Mouse (Mus musculus) MEL (cell line): ENCODE results near the gene D230025D16Rik. TPM values are rescaled to one million over a fixed set of nuclear protein-coding genes. Genes with fewer than 3 reads are reported as not detected.

Experiments
- polyA plus RNA-seq, 2 experiments: library from polyadenylated mRNA; stranded (reverse) in 1 of 2; unstranded in 1 of 2; fragments of >175 nt in 1 of 2; fragments of >200 nt in 1 of 2; gene quantifications; 2 replicates each; pipeline versions ENCODE4 v1.2.1 to v1.2.4; 2012; ENCODE audit warnings: low replicate concordance in 2 of 2, low read depth in 1 of 2; ENCODE audit not compliant: insufficient read length in 2 of 2, insufficient read depth in 1 of 2, missing spikeins in 1 of 2
- total RNA-seq: library from RNA; depleted of rRNA; stranded (reverse); fragments of 300-350 nt; gene quantifications from 2 replicates; pipeline ENCODE4 v1.2.3, GENCODE M21; 2012; rRNA removed

Gene D230025D16Rik
- total and polyA plus RNA-seq, 3 experiments, result 18.3 to 22.4 TPM; not detected in 1

Other genes starting within 250 kb of the D230025D16Rik start
- gene Ces2h, start 224.3 kb upstream of the D230025D16Rik start, total RNA-seq, result not detected in 2 replicates
- not detected for gene Ces2h, start 224.3 kb upstream of the D230025D16Rik start, polyA plus RNA-seq
- gene Ces3a, start 176.5 kb upstream of the D230025D16Rik start, total RNA-seq, result not detected in 2 replicates
- not detected for gene Ces3a, start 176.5 kb upstream of the D230025D16Rik start, polyA plus RNA-seq
- not detected in 2 replicates for gene Ces3b, start 141.4 kb upstream of the D230025D16Rik start, total RNA-seq
- not detected for gene Ces3b, start 141.4 kb upstream of the D230025D16Rik start, polyA plus RNA-seq
- not detected in 2 replicates for gene Ces4a, start 93.3 kb upstream of the D230025D16Rik start, total RNA-seq
- not detected for gene Ces4a, start 93.3 kb upstream of the D230025D16Rik start, polyA plus RNA-seq
- 32.5 and 40.6 TPM in 2 replicates for gene Cbfb, start 54.5 kb upstream of the D230025D16Rik start, total RNA-seq
- 10 to 100 TPM in 1 of 2 experiments, not detected in 1; 37.9 TPM for gene Cbfb, start 54.5 kb upstream of the D230025D16Rik start, polyA plus RNA-seq
- 2.7 and 2.8 TPM in 2 replicates for gene B3gnt9, start 30.0 kb downstream of the D230025D16Rik start, total RNA-seq
- gene B3gnt9, start 30.0 kb downstream of the D230025D16Rik start, polyA plus RNA-seq, result 1 to 10 TPM in 1 of 2 experiments, not detected in 1; 4.7 TPM
- gene Tradd, start 39.5 kb downstream of the D230025D16Rik start, total RNA-seq, result 29.0 and 31.0 TPM in 2 replicates
- 10 to 100 TPM in 1 of 2 experiments, not detected in 1; 33.5 TPM for gene Tradd, start 39.5 kb downstream of the D230025D16Rik start, polyA plus RNA-seq
- 4.1 and 4.8 TPM in 2 replicates for gene Fbxl8, start 39.5 kb downstream of the D230025D16Rik start, total RNA-seq
- gene Fbxl8, start 39.5 kb downstream of the D230025D16Rik start, polyA plus RNA-seq, result 1 to 10 TPM in 1 of 2 experiments, not detected in 1; 7.2 TPM
- 1.4 and 1.7 TPM in 2 replicates for gene Hsf4, start 44.7 kb downstream of the D230025D16Rik start, total RNA-seq
- 1 to 10 TPM in 1 of 2 experiments, not detected in 1; 7.1 TPM for gene Hsf4, start 44.7 kb downstream of the D230025D16Rik start, polyA plus RNA-seq
- 0.69 and 0.89 TPM in 2 replicates for gene Nol3, start 51.0 kb downstream of the D230025D16Rik start, total RNA-seq
- under 1 TPM in 1 of 2 experiments, not detected in 1; 0.63 TPM for gene Nol3, start 51.0 kb downstream of the D230025D16Rik start, polyA plus RNA-seq
- 5.6 and 8.2 TPM in 2 replicates for gene 4931428F04Rik, start 64.7 kb downstream of the D230025D16Rik start, total RNA-seq
- gene 4931428F04Rik, start 64.7 kb downstream of the D230025D16Rik start, polyA plus RNA-seq, result 10 to 100 TPM in 1 of 2 experiments, not detected in 1; 13.0 TPM
- gene Exoc3l, start 71.0 kb downstream of the D230025D16Rik start, total RNA-seq, result 0.56 and 0.69 TPM in 2 replicates
- 1 to 10 TPM in 1 of 2 experiments, not detected in 1; 2.0 TPM for gene Exoc3l, start 71.0 kb downstream of the D230025D16Rik start, polyA plus RNA-seq
- gene E2f4, start 72.5 kb downstream of the D230025D16Rik start, total RNA-seq, result 95.9 and 98.5 TPM in 2 replicates
- gene E2f4, start 72.5 kb downstream of the D230025D16Rik start, polyA plus RNA-seq, result 100 to 1,000 TPM in 1 of 2 experiments, 10 to 100 TPM in 1; 97.9 to 313 TPM
- gene Elmo3, start 80.5 kb downstream of the D230025D16Rik start, total RNA-seq, result 1.0 and 1.3 TPM in 2 replicates
- gene Elmo3, start 80.5 kb downstream of the D230025D16Rik start, polyA plus RNA-seq, result 1 to 10 TPM in 1 of 2 experiments, not detected in 1; 2.9 TPM
- 2.6 and 3.2 TPM in 2 replicates for gene Lrrc29, start 101.1 kb downstream of the D230025D16Rik start, total RNA-seq
- 1 to 10 TPM in 1 of 2 experiments, not detected in 1; 6.1 TPM for gene Lrrc29, start 101.1 kb downstream of the D230025D16Rik start, polyA plus RNA-seq
- 123 and 149 TPM in 2 replicates for gene Tmem208, start 101.2 kb downstream of the D230025D16Rik start, total RNA-seq
- 10 to 100 TPM in 1 of 2 experiments, not detected in 1; 94.5 TPM for gene Tmem208, start 101.2 kb downstream of the D230025D16Rik start, polyA plus RNA-seq
- 2.5 and 2.8 TPM in 2 replicates for gene Fhod1, start 122.8 kb downstream of the D230025D16Rik start, total RNA-seq
- 10 to 100 TPM in 1 of 2 experiments, not detected in 1; 10.9 TPM for gene Fhod1, start 122.8 kb downstream of the D230025D16Rik start, polyA plus RNA-seq
- gene Slc9a5, start 123.7 kb downstream of the D230025D16Rik start, total RNA-seq, result 0.12 and 0.20 TPM in 2 replicates
- 1 to 10 TPM in 1 of 2 experiments, not detected in 1; 1.9 TPM for gene Slc9a5, start 123.7 kb downstream of the D230025D16Rik start, polyA plus RNA-seq
- not detected in 2 replicates for gene Plekhg4, start 148.1 kb downstream of the D230025D16Rik start, total RNA-seq
- gene Plekhg4, start 148.1 kb downstream of the D230025D16Rik start, polyA plus RNA-seq, result under 1 TPM in 1 of 2 experiments, not detected in 1; 0.10 TPM
- gene Kctd19, start 188.4 kb downstream of the D230025D16Rik start, total RNA-seq, result not detected in 2 replicates
- not detected for gene Kctd19, start 188.4 kb downstream of the D230025D16Rik start, polyA plus RNA-seq
- not detected in 2 replicates for gene Lrrc36, start 188.4 kb downstream of the D230025D16Rik start, total RNA-seq
- under 1 TPM in 1 of 2 experiments, not detected in 1; 0.06 TPM for gene Lrrc36, start 188.4 kb downstream of the D230025D16Rik start, polyA plus RNA-seq
- gene Tppp3, start 246.4 kb downstream of the D230025D16Rik start, total RNA-seq, result 0.42 and 0.81 TPM in 2 replicates
- 1 to 10 TPM in 1 of 2 experiments, not detected in 1; 1.7 TPM for gene Tppp3, start 246.4 kb downstream of the D230025D16Rik start, polyA plus RNA-seq